Mouse (Mus musculus) lung, embryonic 16.5 days (tissue): ENCODE measurements around the gene Sox15. TPM values are rescaled to one million over a fixed set of nuclear protein-coding genes. Genes with fewer than 3 reads are reported as not detected.

Source experiments
- ATAC-seq: fragments of 200-750 bp; cut with Nextera tagmentation; 2 replicates; pipeline ENCODE4 v1.8.0; 2017; ENCODE audit warnings: low read depth, mild to moderate bottlenecking, moderate library complexity
- H3K27ac ChIP-seq: fragments of 300-500 bp; sonication (generic); 2 replicates; pipeline ENCODE4 v1.5.1; 2014; ENCODE audit warnings: mild to moderate bottlenecking, control low read depth, low read length
- H3K27me3 ChIP-seq: fragments of 300-500 bp; sonication (generic); 2 replicates; pipeline ENCODE4 v1.6.1; 2014; ENCODE audit warnings: low read depth, low read length, mixed read lengths; ENCODE audit not compliant: control insufficient read depth, insufficient read depth
- H3K36me3 ChIP-seq: fragments of 300-500 bp; sonication (generic); 2 replicates; pipeline ENCODE4 v1.6.1; 2014; ENCODE audit warnings: low read length; ENCODE audit not compliant: control insufficient read depth, insufficient read depth
- H3K4me1 ChIP-seq: fragments of 300-500 bp; sonication (generic); replicated peaks from 2 replicates; pipeline ENCODE4 v1.6.1; 2014; ENCODE audit warnings: low read length, mixed read lengths; ENCODE audit not compliant: control insufficient read depth, insufficient read depth
- H3K4me2 ChIP-seq: fragments of 300-500 bp; sonication (generic); 2 replicates; pipeline ENCODE4 v1.6.1; 2014; ENCODE audit warnings: low read depth, low read length, control low read depth
- H3K4me3 ChIP-seq: fragments of 300-500 bp; sonication (generic); 2 replicates; pipeline ENCODE4 v1.5.1; 2014; ENCODE audit warnings: mild to moderate bottlenecking, low read length, control low read depth
- H3K9ac ChIP-seq: fragments of 300-500 bp; sonication (generic); 2 replicates; pipeline ENCODE4 v1.6.1; 2014; ENCODE audit warnings: low read length, control low read depth
- H3K9me3 ChIP-seq: fragments of 300-500 bp; sonication (generic); 2 replicates; pipeline ENCODE4 v1.6.1; 2016; ENCODE audit warnings: low read length; ENCODE audit not compliant: control insufficient read depth
- WGBS: fragments of 180-500 bp; shearing (Covaris S2); extraction: QIAGEN DNeasy Blood & Tissue Kit; methylation state at CpG from one replicate; pipeline ENCODE4 v1.1.7; 2014; 5-methylcytosine and 5-hydroxymethylcytosine counted together
- polyA plus RNA-seq: library from polyadenylated mRNA; unstranded; fragments of >200 nt; fragmentation: Nextera tagmentation; extraction: Ambion mirVana; gene quantifications from 2 replicates; pipeline ENCODE4 v1.2.1, GENCODE M21; 2015

Sox15 gene
- polyA plus RNA-seq, 1 experiment from 2014 or later = 0.54 TPM

DNA sequence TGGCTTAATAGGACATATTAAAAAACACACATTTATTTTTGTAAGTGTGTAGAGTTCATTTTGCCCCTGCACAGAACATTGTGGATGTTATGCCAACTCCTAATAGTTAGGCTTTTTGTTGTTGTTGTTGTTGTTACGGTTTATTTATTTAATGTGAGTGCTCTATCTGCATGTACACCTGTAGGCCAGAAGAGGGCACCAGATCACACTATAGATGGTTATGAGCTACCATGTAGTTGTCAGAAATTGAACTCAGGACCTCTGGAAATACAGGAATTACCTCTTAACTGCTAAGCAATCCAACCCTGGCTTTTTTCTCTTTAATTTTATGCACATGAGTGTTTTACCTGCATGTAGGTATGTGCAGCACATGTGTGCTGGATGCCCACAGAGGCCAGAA lies 25.3 kb upstream of the Sox15 start:
- no peak overlapping the region for H3K27ac ChIP-seq
- no peak overlapping the region for H3K9ac ChIP-seq
- no peak overlapping the region for H3K4me2 ChIP-seq
- no peaks in the 10 kb centered on the region for H3K36me3 ChIP-seq
- H3K9me3 ChIP-seq = no peaks in the 10 kb centered on the region
- no peak for ATAC-seq
- H3K27me3 ChIP-seq = no peaks in the 10 kb centered on the region
- peaks cover 13% of the 10 kb centered on the region for H3K4me1 ChIP-seq
- H3K4me3 ChIP-seq = no peak overlapping the region
- WGBS = 71% methylated on average over 1 of the region's 1 CpGs

GRCm38 (mm10) chr11:69632284-69633089 lies 22.6 kb upstream of the Sox15 start, which contains the start of gene Fxr2:
Fxr2 (plus strand) TSS chr11:69632990.
- peak within 1 kb of the TSS; percentile 98 for H3K27ac ChIP-seq
- under 1% methylated on average over 40 of the region's 56 CpGs for WGBS
- peak within 1 kb of the TSS; percentile 98 for H3K9ac ChIP-seq
- peaks cover 27% of the 10 kb centered on the region for H3K4me1 ChIP-seq
- peak; percentile 98 for ATAC-seq
- H3K36me3 ChIP-seq = no peaks in the 10 kb centered on the region; the same call in 1 of the 2 replicates
- peak within 1 kb of the TSS; percentile 66 for H3K4me2 ChIP-seq
- H3K9me3 ChIP-seq = no peaks in the 10 kb centered on the region
- H3K4me3 ChIP-seq = peak within 1 kb of the TSS; percentile 99
- no peaks in the 10 kb centered on the region for H3K27me3 ChIP-seq

- H3K4me3 ChIP-seq = peak overlapping the region; percentile 99
- no peaks in the 10 kb centered on the region for H3K27me3 ChIP-seq
- 0% methylated on average over 39 of the region's 50 CpGs for WGBS
- no peaks in the 10 kb centered on the region for H3K9me3 ChIP-seq
- ATAC-seq = peak; percentile 78
- H3K4me1 ChIP-seq = peaks cover 27% of the 10 kb centered on the region
- peak overlapping the region; percentile 98 for H3K27ac ChIP-seq
- peak overlapping the region; percentile 98 for H3K9ac ChIP-seq
- H3K36me3 ChIP-seq = no peaks in the 10 kb centered on the region; the same call in 1 of the 2 replicates
- peak overlapping the region; percentile 66 for H3K4me2 ChIP-seq
Observed at GRCm38 (mm10) chr11:69633128-69633866, 21.8 kb upstream of the Sox15 start.

DNA sequence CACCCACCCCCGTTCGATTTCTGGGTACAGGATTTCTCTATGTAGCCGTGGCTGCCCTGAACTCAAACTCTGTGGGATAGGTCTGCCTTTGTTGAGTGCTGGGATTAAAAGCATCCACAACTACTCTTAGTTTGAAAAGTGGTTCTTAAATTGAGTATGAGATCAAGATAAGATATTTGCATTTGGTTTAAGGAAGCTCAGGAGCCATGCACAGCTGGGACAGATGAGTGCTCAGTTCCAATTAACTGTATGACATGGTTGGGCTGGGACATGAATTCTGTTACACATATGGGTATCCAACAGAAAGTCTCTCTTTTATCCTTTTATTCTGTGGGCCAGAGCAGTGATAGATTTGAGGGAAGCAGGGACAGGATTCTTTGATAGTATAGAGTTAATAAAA lies 19.6 kb upstream of the Sox15 start:
- Histone ChIP-seq H3K4me2 (0 out of 2 replicates have a peak overlapping the region, but pooled peaks have one; percentile 3), H3K4me3 (0 out of 2 replicates have a peak overlapping the region, but pooled peaks have one; percentile 0), H3K9me3 (no peaks in the 10 kb centered on the region), H3K4me1 (peaks cover 27% of the 10 kb centered on the region), H3K9ac (no peak overlapping the region), H3K27ac (no peak overlapping the region), H3K27me3 (no peaks in the 10 kb centered on the region), H3K36me3 (peaks cover 11% of the 10 kb centered on the region)
- no peak for ATAC-seq
- WGBS = 56% methylated on average over 3 of the region's 3 CpGs

DNA sequence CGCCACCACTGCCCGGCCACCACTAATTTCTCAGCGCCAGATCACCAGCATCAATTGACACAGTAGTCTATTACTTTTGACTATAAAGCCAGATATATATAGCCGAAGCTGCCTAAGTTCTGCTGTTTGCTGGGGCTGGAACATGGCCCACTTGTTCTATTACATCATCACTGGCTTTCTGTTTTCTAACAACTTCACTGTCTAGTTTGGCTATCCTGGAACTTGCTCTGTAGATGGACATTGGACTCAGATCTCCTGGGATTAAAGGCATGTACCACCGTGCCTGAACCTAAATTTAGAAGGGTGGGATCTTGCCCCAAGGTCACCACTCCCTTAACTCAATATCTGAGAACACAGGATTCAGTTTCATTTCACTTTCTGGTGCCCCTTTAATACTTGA lies 9.3 kb upstream of the Sox15 start:
- Histone ChIP-seq H3K27me3 (no peaks in the 10 kb centered on the region), H3K4me2 (no peak overlapping the region), H3K9ac (no peak overlapping the region), H3K36me3 (peaks cover 70% of the 10 kb centered on the region), H3K4me1 (no peaks in the 10 kb centered on the region), H3K4me3 (no peak overlapping the region), H3K27ac (no peak overlapping the region), H3K9me3 (no peaks in the 10 kb centered on the region)
- ATAC-seq = no peak
- 91% methylated on average over 5 of the region's 5 CpGs for WGBS

DNA sequence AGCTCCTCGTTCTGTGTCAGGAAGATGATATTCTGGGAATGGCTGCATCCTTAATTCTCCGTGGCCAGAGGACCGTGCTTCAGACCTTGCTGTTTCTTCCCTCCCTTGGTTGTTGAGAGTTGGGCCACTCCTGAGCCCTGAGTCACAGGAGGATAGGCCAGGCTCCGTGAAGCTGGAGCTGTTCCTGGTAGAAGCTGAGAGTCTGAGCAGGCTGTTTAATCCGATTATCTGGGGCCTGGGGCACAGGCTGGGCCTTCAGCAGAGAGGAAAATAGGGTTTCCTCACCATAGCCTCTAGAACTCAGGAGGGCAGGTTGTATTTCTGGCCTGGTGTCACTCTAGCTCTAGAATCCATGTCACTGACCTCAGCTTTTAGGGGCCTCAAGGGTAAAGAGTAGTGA lies 1.7 kb upstream of the Sox15 start:
- Histone ChIP-seq H3K9ac (no peak overlapping the region), H3K36me3 (peaks cover 50% of the 10 kb centered on the region), H3K4me2 (no peak overlapping the region), H3K4me3 (no peak overlapping the region), H3K27me3 (no peaks in the 10 kb centered on the region), H3K9me3 (no peaks in the 10 kb centered on the region), H3K4me1 (peaks cover 12% of the 10 kb centered on the region), H3K27ac (no peak overlapping the region)
- WGBS = 58% methylated on average over 5 of the region's 5 CpGs
- no peak for ATAC-seq

GRCm38 (mm10) chr11:69654760-69655159 lies 354 bp upstream of the Sox15 start:
- peak; percentile 53 for ATAC-seq
- WGBS = 36% methylated on average over 9 of the region's 9 CpGs
- no peak overlapping the region for H3K4me3 ChIP-seq

GRCm38 (mm10) chr11:69656065-69656455 lies 946 bp downstream of the Sox15 start:
- no peak; the same call in 1 of the 2 replicates for ATAC-seq
- H3K36me3 ChIP-seq = peaks cover 32% of the 10 kb centered on the region
- H3K4me3 ChIP-seq = no peak overlapping the region
- 64% methylated on average over 5 of the region's 5 CpGs for WGBS
- peaks cover 12% of the 10 kb centered on the region for H3K4me1 ChIP-seq
- no peaks in the 10 kb centered on the region for H3K9me3 ChIP-seq
- H3K27ac ChIP-seq = no peak overlapping the region
- no peaks in the 10 kb centered on the region for H3K27me3 ChIP-seq
- no peak overlapping the region for H3K9ac ChIP-seq
- no peak overlapping the region for H3K4me2 ChIP-seq

More at GRCm38 (mm10) chr11:69654760-69655159, 354 bp upstream of the Sox15 start:
- H3K4me2 ChIP-seq = no peak overlapping the region
- peak overlapping the region; percentile 68 for H3K27ac ChIP-seq
- no peaks in the 10 kb centered on the region for H3K27me3 ChIP-seq
- peaks cover 12% of the 10 kb centered on the region for H3K4me1 ChIP-seq
- H3K9ac ChIP-seq = no peak overlapping the region; the same call in 1 of the 2 replicates
- no peaks in the 10 kb centered on the region for H3K9me3 ChIP-seq
- H3K36me3 ChIP-seq = peaks cover 42% of the 10 kb centered on the region
